Mouse (Mus musculus): ENCODE data around the gene Abi3. TPM values are rescaled to one million over a fixed set of nuclear protein-coding genes. Genes with fewer than 3 reads are reported as not detected.
"Not testable (repeated sequence)": the region's sequence is repeated elsewhere in the genome, so short reads cannot be mapped to it uniquely, and the experiment has no call there.

Gene Abi3
- polyA plus RNA-seq (2015; fragmentation: Nextera tagmentation; extraction: Ambion mirVana), result 9.7 and 9.9 TPM in 2 replicates

DNA sequence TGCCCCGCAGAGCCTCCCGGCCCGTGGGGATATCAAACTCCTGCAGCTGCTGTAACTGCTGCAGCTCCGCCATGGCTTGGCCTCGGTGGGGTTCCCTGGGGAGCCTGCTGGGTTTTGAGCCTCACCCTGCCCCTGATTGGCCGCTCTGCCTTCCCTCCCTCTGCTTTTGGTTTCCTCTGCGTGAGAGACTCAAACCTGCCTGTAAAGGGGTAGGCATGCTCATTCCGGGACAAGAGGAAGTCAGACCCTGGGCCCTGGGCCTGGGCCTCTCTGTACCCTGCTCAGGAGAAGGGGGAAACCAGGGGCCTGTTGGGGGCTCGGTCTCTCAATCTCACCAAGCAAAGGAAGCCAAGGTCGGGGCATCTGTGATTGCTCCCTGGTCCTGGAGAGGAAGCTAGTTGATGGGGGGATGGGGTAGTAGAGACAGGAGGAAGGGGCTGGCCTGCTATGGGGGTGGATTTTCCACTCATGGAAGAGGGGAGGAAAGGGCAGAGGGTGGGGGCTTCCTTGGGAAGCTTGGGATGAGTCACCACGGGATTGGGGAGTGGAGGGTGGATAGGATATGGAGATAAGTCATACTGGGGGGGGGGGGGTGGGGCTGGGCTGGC is at the start of gene Abi3:
Abi3 (minus strand) TSS at position 403 of the 608 bp plus-strand sequence.
- ATAC-seq (ENCODE audit: insufficient read depth, low FRiP score), result peak; percentile 65; the same call in 1 of the 2 replicates
- H3K27ac ChIP-seq (ENCODE audit: low read length), result peak within 1 kb of the TSS; percentile 68
- H3K4me2 ChIP-seq (ENCODE audit: low read depth, low read length), result peak within 1 kb of the TSS; percentile 28
- peaks cover 14% of the 10 kb centered on the region for H3K4me1 ChIP-seq (ENCODE audit: control insufficient read depth, insufficient read depth, low read length)
- H3K9ac ChIP-seq (ENCODE audit: low read length), result peak within 1 kb of the TSS; percentile 51
- H3K9me3 ChIP-seq (replicated peaks; ENCODE audit: control insufficient read depth, low read length), result no peaks in the 10 kb centered on the region
- peak within 1 kb of the TSS; percentile 34 for H3K4me3 ChIP-seq (replicated peaks; ENCODE audit: low read length)
- no peaks in the 10 kb centered on the region for H3K36me3 ChIP-seq (ENCODE audit: control insufficient read depth, insufficient read depth, low read length)
- WGBS, result 16% methylated on average over 11 of the region's 11 CpGs
- no peaks in the 10 kb centered on the region for H3K27me3 ChIP-seq (ENCODE audit: control insufficient read depth, insufficient read depth, low read length)

- no peaks in the 10 kb centered on the region for H3K36me3 ChIP-seq (ENCODE audit: control insufficient read depth, insufficient read depth, low read length)
- no peak for ATAC-seq (ENCODE audit: insufficient read depth, low FRiP score)
- no peak overlapping the region for H3K9ac ChIP-seq (ENCODE audit: low read length)
- no peak overlapping the region for H3K4me2 ChIP-seq (ENCODE audit: low read depth, low read length)
- no peaks in the 10 kb centered on the region for H3K27me3 ChIP-seq (ENCODE audit: control insufficient read depth, insufficient read depth, low read length)
- no peak overlapping the region for H3K4me3 ChIP-seq (replicated peaks; ENCODE audit: low read length)
- no peaks in the 10 kb centered on the region for H3K4me1 ChIP-seq (ENCODE audit: control insufficient read depth, insufficient read depth, low read length)
- H3K27ac ChIP-seq (ENCODE audit: low read length), result no peak overlapping the region
- 73% methylated on average over 2 of the region's 2 CpGs for WGBS
- H3K9me3 ChIP-seq (replicated peaks; ENCODE audit: control insufficient read depth, low read length), result no peaks in the 10 kb centered on the region
These were observed 48.3 kb upstream of the Abi3 start for GRCm38 (mm10) chr11:95890462-95891051.

DNA sequence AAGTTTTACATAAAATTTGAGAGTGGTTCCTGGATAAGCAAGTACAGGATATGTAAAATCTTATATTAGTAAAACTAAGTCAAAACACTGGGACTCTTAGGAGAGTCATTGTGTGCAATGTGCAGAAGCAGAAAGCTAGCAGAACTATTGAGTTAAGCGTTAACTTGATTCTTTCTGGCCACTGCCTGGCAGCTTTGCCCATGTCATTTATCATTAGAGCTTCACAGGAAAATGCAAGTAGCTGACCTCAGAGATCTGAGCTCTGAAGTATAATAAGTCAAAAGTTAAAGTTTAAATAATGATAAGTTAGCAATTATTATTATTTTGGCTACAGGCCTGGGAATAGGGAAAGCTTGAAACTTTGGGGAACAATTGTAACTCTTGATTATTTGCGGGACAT is 37.6 kb upstream of the Abi3 start:
- not testable (repeated sequence) for H3K4me3 ChIP-seq (replicated peaks; ENCODE audit: low read length); H3K4me2 ChIP-seq (ENCODE audit: low read depth, low read length); H3K4me1 ChIP-seq (ENCODE audit: control insufficient read depth, insufficient read depth, low read length); ATAC-seq (ENCODE audit: insufficient read depth, low FRiP score); H3K27ac ChIP-seq (ENCODE audit: low read length); H3K9me3 ChIP-seq (replicated peaks; ENCODE audit: control insufficient read depth, low read length); H3K27me3 ChIP-seq (ENCODE audit: control insufficient read depth, insufficient read depth, low read length); H3K36me3 ChIP-seq (ENCODE audit: control insufficient read depth, insufficient read depth, low read length); H3K9ac ChIP-seq (ENCODE audit: low read length)
- 49% methylated on average over 2 of the region's 2 CpGs for WGBS

- H3K9ac ChIP-seq (ENCODE audit: low read length), result no peak overlapping the region
- H3K9me3 ChIP-seq (replicated peaks; ENCODE audit: control insufficient read depth, low read length), result no peaks in the 10 kb centered on the region
- 22% methylated on average over 7 of the region's 7 CpGs for WGBS
- H3K36me3 ChIP-seq (ENCODE audit: control insufficient read depth, insufficient read depth, low read length), result no peaks in the 10 kb centered on the region
- ATAC-seq (ENCODE audit: insufficient read depth, low FRiP score), result no peak
- H3K27ac ChIP-seq (ENCODE audit: low read length), result no peak overlapping the region
- no peaks in the 10 kb centered on the region for H3K27me3 ChIP-seq (ENCODE audit: control insufficient read depth, insufficient read depth, low read length)
- no peak overlapping the region for H3K4me3 ChIP-seq (replicated peaks; ENCODE audit: low read length)
- H3K4me2 ChIP-seq (ENCODE audit: low read depth, low read length), result no peak overlapping the region
- no peaks in the 10 kb centered on the region for H3K4me1 ChIP-seq (ENCODE audit: control insufficient read depth, insufficient read depth, low read length)
These were observed 34.0 kb upstream of the Abi3 start for GRCm38 (mm10) chr11:95876296-95876695.

DNA sequence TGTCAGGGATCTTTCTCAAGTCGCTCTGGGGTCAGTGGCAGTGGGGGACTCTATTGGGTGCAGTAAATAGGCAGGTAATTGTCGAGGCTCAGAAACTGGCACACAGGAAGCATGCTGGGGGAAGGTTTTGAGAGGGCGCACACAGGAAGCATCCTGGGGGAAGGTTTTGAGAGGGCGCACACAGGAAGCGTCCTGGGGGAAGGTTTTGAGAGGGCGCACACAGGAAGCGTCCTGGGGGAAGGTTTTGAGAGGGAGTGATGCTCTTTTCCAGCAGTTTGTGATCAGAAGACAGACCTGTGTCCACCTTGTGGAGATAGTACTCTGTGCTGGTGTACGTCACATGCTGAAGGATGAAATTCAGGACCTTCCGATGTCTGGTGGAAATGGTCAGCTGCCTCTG is 33.5 kb upstream of the Abi3 start:
- Histone ChIP-seq H3K9ac (ENCODE audit: low read length) (no peak overlapping the region), H3K27me3 (ENCODE audit: control insufficient read depth, insufficient read depth, low read length) (no peaks in the 10 kb centered on the region), H3K27ac (ENCODE audit: low read length) (no peak overlapping the region), H3K4me1 (ENCODE audit: control insufficient read depth, insufficient read depth, low read length) (no peaks in the 10 kb centered on the region), H3K36me3 (ENCODE audit: control insufficient read depth, insufficient read depth, low read length) (no peaks in the 10 kb centered on the region), H3K4me2 (ENCODE audit: low read depth, low read length) (no peak overlapping the region; the same call in 1 of the 2 replicates), H3K9me3 (replicated peaks; ENCODE audit: control insufficient read depth, low read length) (no peaks in the 10 kb centered on the region), H3K4me3 (replicated peaks; ENCODE audit: low read length) (no peak overlapping the region)
- ATAC-seq (ENCODE audit: insufficient read depth, low FRiP score), result no peak
- WGBS, result 32% methylated on average over 9 of the region's 9 CpGs

GRCm38 (mm10) chr11:95869918-95870470 is 27.7 kb upstream of the Abi3 start:
- no peak for ATAC-seq (ENCODE audit: insufficient read depth, low FRiP score)
- Histone ChIP-seq H3K9me3 (replicated peaks; ENCODE audit: control insufficient read depth, low read length) (no peaks in the 10 kb centered on the region), H3K27me3 (ENCODE audit: control insufficient read depth, insufficient read depth, low read length) (no peaks in the 10 kb centered on the region), H3K4me2 (ENCODE audit: low read depth, low read length) (no peak overlapping the region), H3K4me3 (replicated peaks; ENCODE audit: low read length) (no peak overlapping the region), H3K9ac (ENCODE audit: low read length) (no peak overlapping the region), H3K4me1 (ENCODE audit: control insufficient read depth, insufficient read depth, low read length) (no peaks in the 10 kb centered on the region), H3K36me3 (ENCODE audit: control insufficient read depth, insufficient read depth, low read length) (no peaks in the 10 kb centered on the region), H3K27ac (ENCODE audit: low read length) (no peak overlapping the region)
- 69% methylated on average over 6 of the region's 6 CpGs for WGBS

DNA sequence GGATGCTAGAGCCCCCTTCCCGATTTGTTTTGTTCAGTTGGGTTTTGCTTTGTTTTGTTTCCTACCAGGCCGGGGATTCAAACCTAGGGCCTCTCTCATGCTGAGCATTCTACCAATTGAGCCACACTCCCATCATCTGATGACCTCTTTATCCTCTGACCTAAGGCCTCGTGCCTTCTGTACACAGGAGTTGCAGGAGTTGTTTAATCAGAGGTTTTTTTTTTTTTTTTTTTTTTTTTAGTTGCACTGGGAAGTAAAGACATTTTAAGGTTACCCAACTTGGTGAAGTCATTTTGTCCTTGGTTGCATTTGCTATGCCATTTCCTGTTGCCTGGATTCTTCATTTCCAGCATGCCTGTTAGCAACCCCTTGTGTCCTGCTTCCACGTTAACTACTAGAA is 27.2 kb upstream of the Abi3 start:
- ATAC-seq (ENCODE audit: insufficient read depth, low FRiP score), result no peak
- Histone ChIP-seq H3K9me3 (replicated peaks; ENCODE audit: control insufficient read depth, low read length) (no peaks in the 10 kb centered on the region), H3K4me1 (ENCODE audit: control insufficient read depth, insufficient read depth, low read length) (no peaks in the 10 kb centered on the region), H3K9ac (ENCODE audit: low read length) (no peak overlapping the region), H3K27ac (ENCODE audit: low read length) (no peak overlapping the region), H3K27me3 (ENCODE audit: control insufficient read depth, insufficient read depth, low read length) (no peaks in the 10 kb centered on the region), H3K36me3 (ENCODE audit: control insufficient read depth, insufficient read depth, low read length) (no peaks in the 10 kb centered on the region), H3K4me3 (replicated peaks; ENCODE audit: low read length) (no peak overlapping the region), H3K4me2 (ENCODE audit: low read depth, low read length) (no peak overlapping the region)
- 62% methylated on average over 4 of the region's 4 CpGs for WGBS

GRCm38 (mm10) chr11:95861397-95861796 is 19.1 kb upstream of the Abi3 start:
- Histone ChIP-seq H3K4me1 (ENCODE audit: control insufficient read depth, insufficient read depth, low read length) (peaks cover 6% of the 10 kb centered on the region; the same call in 1 of the 2 replicates), H3K9ac (ENCODE audit: low read length) (no peak overlapping the region), H3K4me3 (replicated peaks; ENCODE audit: low read length) (no peak overlapping the region), H3K27ac (ENCODE audit: low read length) (no peak overlapping the region), H3K36me3 (ENCODE audit: control insufficient read depth, insufficient read depth, low read length) (no peaks in the 10 kb centered on the region), H3K27me3 (ENCODE audit: control insufficient read depth, insufficient read depth, low read length) (no peaks in the 10 kb centered on the region), H3K9me3 (replicated peaks; ENCODE audit: control insufficient read depth, low read length) (no peaks in the 10 kb centered on the region), H3K4me2 (ENCODE audit: low read depth, low read length) (no peak overlapping the region)
- no peak for ATAC-seq (ENCODE audit: insufficient read depth, low FRiP score)
- WGBS, result 96% methylated on average over 8 of the region's 8 CpGs

GRCm38 (mm10) chr11:95860071-95860490 is 17.8 kb upstream of the Abi3 start:
- Histone ChIP-seq H3K9ac (ENCODE audit: low read length) (peak overlapping the region; percentile 73), H3K27ac (ENCODE audit: low read length) (no peak overlapping the region), H3K27me3 (ENCODE audit: control insufficient read depth, insufficient read depth, low read length) (no peaks in the 10 kb centered on the region), H3K4me1 (ENCODE audit: control insufficient read depth, insufficient read depth, low read length) (peaks cover 6% of the 10 kb centered on the region; the same call in 1 of the 2 replicates), H3K36me3 (ENCODE audit: control insufficient read depth, insufficient read depth, low read length) (no peaks in the 10 kb centered on the region), H3K9me3 (replicated peaks; ENCODE audit: control insufficient read depth, low read length) (no peaks in the 10 kb centered on the region), H3K4me2 (ENCODE audit: low read depth, low read length) (peak overlapping the region; percentile 71), H3K4me3 (replicated peaks; ENCODE audit: low read length) (peak overlapping the region; percentile 79)
- WGBS, result 17% methylated on average over 3 of the region's 3 CpGs
- no peak for ATAC-seq (ENCODE audit: insufficient read depth, low FRiP score)

Measured in stomach, embryonic 16.5 days (tissue).